Mouse (Mus musculus): ENCODE results near the gene Onecut1. TPM values are rescaled to one million over a fixed set of nuclear protein-coding genes. Genes with fewer than 3 reads are reported as not detected.

Onecut1 gene
- total and polyA plus RNA-seq, 3 experiments, result not detected

DNA sequence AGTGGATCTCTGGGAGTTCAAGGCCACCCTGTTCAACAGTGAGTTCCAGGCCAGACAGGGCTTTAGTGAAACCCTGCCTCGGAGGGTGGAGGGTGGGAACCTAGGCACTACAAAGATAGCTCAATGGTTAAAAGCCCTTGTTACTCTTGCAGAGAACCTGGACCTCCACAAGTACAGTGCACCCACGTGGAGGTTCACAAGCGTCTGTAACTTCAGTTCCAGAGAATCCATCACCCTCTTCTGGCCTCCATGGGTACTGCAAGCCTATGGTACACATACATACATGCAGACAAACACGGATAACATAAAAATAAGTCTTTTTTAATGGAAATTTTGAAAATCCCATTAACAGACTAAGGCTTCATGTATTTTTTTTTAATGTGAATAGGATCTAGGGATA is 18.8 kb upstream of the Onecut1 start:
- dilution Hi-C loops (cut with MboI; ENCODE audit: extremely low pct_ligation_motif_present, extremely low pct_unique_long_range_greater_than_20kb, low sequenced_read_pairs) (no loop called here), in situ Hi-C loops (cut with MboI; ENCODE audit: low pct_ligation_motif_present, low pct_unique_long_range_greater_than_20kb, low sequenced_read_pairs) (no loop called here)
- Histone ChIP-seq H3K36me3 (replicated peaks in 1 of 2; ENCODE audit: control insufficient read depth in 1 of 2, insufficient read depth in 1 of 2, low read length in 1 of 2) (no peaks in the 10 kb centered on the region), H3K27ac (ENCODE audit: insufficient read depth, low read depth) (no peak overlapping the region), H3K9me3 (replicated peaks; ENCODE audit: low read length) (peaks cover 14% of the 10 kb centered on the region), H3K4me2 (ENCODE audit: insufficient read depth, low read depth, poor library complexity, severe bottlenecking) (no peak overlapping the region), H3K27me3 (replicated peaks) (peaks cover 7% of the 10 kb centered on the region), H3K79me2 (replicated peaks; ENCODE audit: control insufficient read depth, extremely low read depth, insufficient read depth, poor library complexity, severe bottlenecking) (no peaks in the 10 kb centered on the region), H3K9ac (ENCODE audit: insufficient read depth, low read depth) (no peak overlapping the region), H3K4me1 (ENCODE audit: control insufficient read depth in 1 of 2, insufficient read depth in 2 of 2) (no peaks in the 10 kb centered on the region), H3K4me3 (replicated peaks in 1 of 3; ENCODE audit: low read depth in 2 of 3, low read length in 2 of 3, poor library complexity in 1 of 3) (no peak overlapping the region)
- TF ChIP-seq MAX (IDR thresholded peaks at IDR 0.05; ENCODE audit: low read length) (no peak), CTCF (conservative IDR thresholded peaks at IDR 0.05 in 1 of 2, IDR thresholded peaks at IDR 0.05 in 1 of 2; ENCODE audit: low read depth in 2 of 2, low read length in 2 of 2) (peak in 1 of 2 experiments; percentile 11; a peak in 1 of 4 replicates)
- no peak for DNase-seq (ENCODE audit: extremely low read depth)

DNA sequence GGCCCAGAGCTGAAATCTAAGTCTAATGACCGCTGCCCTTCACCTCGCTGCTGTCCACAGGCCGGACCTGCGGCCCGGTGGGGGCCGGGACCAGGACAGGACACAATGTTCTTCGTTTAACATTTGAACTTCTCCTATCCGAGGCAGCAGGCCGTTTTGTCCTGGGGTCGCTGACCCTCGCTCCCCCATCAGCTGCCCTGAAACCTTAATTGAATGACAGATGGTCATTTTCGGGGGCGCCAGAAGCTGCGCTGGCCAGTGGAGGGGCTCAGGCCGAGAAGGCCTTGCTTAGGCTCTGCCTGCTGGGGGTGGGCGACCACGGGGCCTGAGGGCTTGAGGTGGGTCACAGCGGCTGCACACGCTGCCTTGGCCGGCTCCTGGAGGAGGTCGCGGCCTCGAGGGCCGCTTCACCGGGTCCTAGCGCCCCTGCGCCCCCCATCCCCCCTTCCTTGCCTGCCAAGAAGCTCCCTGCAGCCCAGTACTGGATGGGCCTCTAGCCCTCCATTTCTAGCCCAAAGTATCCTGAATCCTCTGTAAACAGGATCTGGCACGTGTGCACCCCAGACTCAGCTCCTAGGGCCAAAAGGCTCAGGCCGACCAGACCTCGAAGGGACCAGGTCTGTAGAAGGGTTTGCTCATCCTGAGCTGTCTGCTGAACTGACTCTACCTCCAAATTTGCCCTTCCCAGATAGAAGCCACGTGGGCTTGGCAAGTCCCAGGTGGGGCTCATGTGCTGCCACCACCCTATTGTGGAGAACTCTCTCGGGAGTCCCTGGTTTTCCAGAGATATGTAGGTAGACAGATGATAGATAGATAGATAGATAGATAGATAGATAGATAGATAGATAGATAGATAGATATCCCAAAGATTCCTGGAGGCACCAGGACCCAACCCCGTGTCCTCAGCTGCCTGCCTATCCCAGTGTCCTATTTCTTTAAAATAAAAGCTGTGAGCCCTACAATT is 14.6 kb upstream of the Onecut1 start:
- no peak for DNase-seq (ENCODE audit: extremely low read depth)

DNA sequence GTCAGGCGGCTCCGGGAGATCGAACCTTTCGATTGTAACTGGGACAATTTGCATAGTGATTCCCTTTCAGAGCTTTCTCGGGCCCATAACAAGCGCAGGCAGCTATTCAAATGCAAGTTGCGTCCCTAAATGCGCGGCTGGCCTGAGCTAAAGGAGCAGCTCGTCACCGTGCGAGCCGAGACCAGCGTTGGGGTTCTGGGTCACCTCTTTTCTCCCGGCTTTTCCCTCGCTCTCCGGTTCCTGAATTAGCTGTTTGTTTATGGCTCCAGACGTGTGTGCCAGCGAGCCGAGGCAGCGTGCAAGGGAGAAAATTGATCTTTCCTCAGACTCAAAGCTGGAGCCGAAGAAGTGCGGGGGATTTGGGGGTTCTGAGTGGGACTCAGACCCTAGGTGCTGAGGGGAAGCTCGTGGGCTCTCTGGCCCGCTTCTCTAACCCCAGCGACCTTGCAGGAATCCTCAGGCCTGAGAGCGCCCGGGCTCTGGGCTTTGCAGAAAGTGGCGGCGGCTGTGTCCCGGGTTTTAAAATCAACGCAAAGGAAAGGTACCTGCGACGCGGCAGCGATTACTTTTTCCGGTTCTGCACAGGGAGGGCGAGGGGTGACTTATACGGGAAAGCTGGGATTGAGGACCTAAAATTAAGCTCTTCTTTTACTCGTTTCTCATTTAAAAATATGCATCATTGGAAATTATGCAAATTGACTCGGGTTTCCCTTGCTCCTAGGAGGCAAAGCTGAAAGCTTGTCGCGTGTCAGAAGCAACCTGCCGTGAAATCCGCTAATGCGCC is 13.1 kb upstream of the Onecut1 start:
- Histone ChIP-seq H3K27ac (ENCODE audit: insufficient read depth, low read depth) (no peak overlapping the region), H3K27me3 (replicated peaks) (peaks cover 28% of the 10 kb centered on the region)
- dilution Hi-C loops (cut with MboI; ENCODE audit: extremely low pct_ligation_motif_present, extremely low pct_unique_long_range_greater_than_20kb, low sequenced_read_pairs), result no loop called here

More for the DNA sequence above, 14.6 kb upstream of the Onecut1 start:
- Histone ChIP-seq H3K4me2 (ENCODE audit: insufficient read depth, low read depth, poor library complexity, severe bottlenecking) (no peak overlapping the region), H3K9me3 (replicated peaks; ENCODE audit: low read length) (peaks cover 26% of the 10 kb centered on the region), H3K9ac (ENCODE audit: insufficient read depth, low read depth) (no peak overlapping the region), H3K27ac (ENCODE audit: insufficient read depth, low read depth) (no peak overlapping the region), H3K79me2 (replicated peaks; ENCODE audit: control insufficient read depth, extremely low read depth, insufficient read depth, poor library complexity, severe bottlenecking) (no peaks in the 10 kb centered on the region), H3K4me3 (replicated peaks in 1 of 3; ENCODE audit: low read depth in 2 of 3, low read length in 2 of 3, poor library complexity in 1 of 3) (no peak overlapping the region), H3K4me1 (ENCODE audit: control insufficient read depth in 1 of 2, insufficient read depth in 2 of 2) (no peaks in the 10 kb centered on the region), H3K36me3 (replicated peaks in 1 of 2; ENCODE audit: control insufficient read depth in 1 of 2, insufficient read depth in 1 of 2, low read length in 1 of 2) (no peaks in the 10 kb centered on the region), H3K27me3 (replicated peaks) (peaks cover 19% of the 10 kb centered on the region)
- in situ Hi-C loops (cut with MboI; ENCODE audit: low pct_ligation_motif_present, low pct_unique_long_range_greater_than_20kb, low sequenced_read_pairs) (no loop called here), dilution Hi-C loops (cut with MboI; ENCODE audit: extremely low pct_ligation_motif_present, extremely low pct_unique_long_range_greater_than_20kb, low sequenced_read_pairs) (no loop called here)
- TF ChIP-seq ZKSCAN1 (IDR thresholded peaks at IDR 0.05; ENCODE audit: borderline replicate concordance, low read depth, low read length) (no peak), MAX (IDR thresholded peaks at IDR 0.05; ENCODE audit: low read length) (no peak), SIN3A (IDR thresholded peaks at IDR 0.05; ENCODE audit: low read length) (no peak), IRF4 (IDR thresholded peaks at IDR 0.05; ENCODE audit: low read depth, low read length) (no peak), POLR2AphosphoS2 (IDR thresholded peaks at IDR 0.05; ENCODE audit: low read depth, low read length) (no peak), NRF1 (IDR thresholded peaks at IDR 0.05; ENCODE audit: low read depth, low read length) (no peak), TCF12 (IDR thresholded peaks at IDR 0.05; ENCODE audit: low read depth, low read length) (no peak), USF2 (conservative IDR thresholded peaks at IDR 0.05; ENCODE audit: low read depth, low read length) (no peak), UBTF (IDR thresholded peaks at IDR 0.05; ENCODE audit: low read depth, low read length) (no peak), BHLHE40 (IDR thresholded peaks at IDR 0.05; ENCODE audit: low read depth, low read length) (no peak), GABPA (IDR thresholded peaks at IDR 0.05; ENCODE audit: insufficient replicate concordance, low read depth, low read length) (no peak), HCFC1 (IDR thresholded peaks at IDR 0.05; ENCODE audit: low read depth, low read length) (no peak)

More for the DNA sequence above, 13.1 kb upstream of the Onecut1 start:
- no peaks in the 10 kb centered on the region for H3K79me2 ChIP-seq (replicated peaks; ENCODE audit: control insufficient read depth, extremely low read depth, insufficient read depth, poor library complexity, severe bottlenecking)
- no peak for DNase-seq (ENCODE audit: extremely low read depth)
- no peak overlapping the region for H3K4me2 ChIP-seq (ENCODE audit: insufficient read depth, low read depth, poor library complexity, severe bottlenecking)
- no peaks in the 10 kb centered on the region for H3K4me1 ChIP-seq (ENCODE audit: control insufficient read depth in 1 of 2, insufficient read depth in 2 of 2)
- H3K36me3 ChIP-seq (replicated peaks in 1 of 2; ENCODE audit: control insufficient read depth in 1 of 2, insufficient read depth in 1 of 2, low read length in 1 of 2), result no peaks in the 10 kb centered on the region
- in situ Hi-C loops (cut with MboI; ENCODE audit: low pct_ligation_motif_present, low pct_unique_long_range_greater_than_20kb, low sequenced_read_pairs), result no loop called here
- TF ChIP-seq MEF2A (IDR thresholded peaks at IDR 0.05; ENCODE audit: borderline replicate concordance, low read depth, low read length) (no peak), POLR2A (IDR thresholded peaks at IDR 0.05; ENCODE audit: low read depth, low read length) (no peak), KAT2A (IDR thresholded peaks at IDR 0.05; ENCODE audit: insufficient replicate concordance, low read length) (no peak), TCF12 (IDR thresholded peaks at IDR 0.05; ENCODE audit: low read depth, low read length) (no peak), MAZ (IDR thresholded peaks at IDR 0.05; ENCODE audit: low read depth, low read length) (no peak), ETS1 (conservative IDR thresholded peaks at IDR 0.05; ENCODE audit: low read depth, low read length) (no peak), JUND (conservative IDR thresholded peaks at IDR 0.05; ENCODE audit: low read depth, low read length) (no peak), JUN (IDR thresholded peaks at IDR 0.05; ENCODE audit: insufficient read depth, low read depth, low read length) (no peak), USF1 (IDR thresholded peaks at IDR 0.05; ENCODE audit: low read depth, low read length) (no peak), NRF1 (IDR thresholded peaks at IDR 0.05; ENCODE audit: low read depth, low read length) (no peak), NELFE (IDR thresholded peaks at IDR 0.05; ENCODE audit: low read depth, low read length) (no peak), HCFC1 (IDR thresholded peaks at IDR 0.05; ENCODE audit: low read depth, low read length) (no peak), ZMIZ1 (IDR thresholded peaks at IDR 0.05; ENCODE audit: low read depth, low read length) (no peak)
- no peak overlapping the region for H3K9ac ChIP-seq (ENCODE audit: insufficient read depth, low read depth)
- H3K9me3 ChIP-seq (replicated peaks; ENCODE audit: low read length), result peaks cover 17% of the 10 kb centered on the region
- H3K4me3 ChIP-seq (replicated peaks in 1 of 3; ENCODE audit: low read depth in 2 of 3, low read length in 2 of 3, poor library complexity in 1 of 3), result no peak overlapping the region
